Mouse (Mus musculus) spleen, adult 2 months (tissue): ENCODE results near the gene Grasp.

Source experiments
- CTCF ChIP-seq: fragments of 200-500 bp; IDR thresholded peaks from 2 replicates; pipeline ENCODE4 v1.5.1; 2011; ENCODE audit warnings: mild to moderate bottlenecking, inconsistent platforms; ENCODE audit not compliant: insufficient read depth, insufficient read length, insufficient replicate concordance; ENCODE audit errors: extremely low read depth
- POLR2A ChIP-seq: fragments of 200-500 bp; IDR thresholded peaks from 2 replicates; pipeline ENCODE4 v1.6.1; 2011; ENCODE audit warnings: low read depth, low read length, inconsistent platforms

- TF ChIP-seq CTCF (no peak), POLR2A (no peak)
These were observed 20.0 kb downstream of the Grasp start for GRCm38 (mm10) chr15:101244012-101244411.
